Mouse (Mus musculus): ENCODE data around the gene Ciz1.

Ciz1 gene

GRCm38 (mm10) chr2:32412742-32413531, 60.8 kb downstream of the Ciz1 start:
- in situ Hi-C loops (cut with MboI; ENCODE audit: low sequenced_read_pairs), result no loop called here

DNA sequence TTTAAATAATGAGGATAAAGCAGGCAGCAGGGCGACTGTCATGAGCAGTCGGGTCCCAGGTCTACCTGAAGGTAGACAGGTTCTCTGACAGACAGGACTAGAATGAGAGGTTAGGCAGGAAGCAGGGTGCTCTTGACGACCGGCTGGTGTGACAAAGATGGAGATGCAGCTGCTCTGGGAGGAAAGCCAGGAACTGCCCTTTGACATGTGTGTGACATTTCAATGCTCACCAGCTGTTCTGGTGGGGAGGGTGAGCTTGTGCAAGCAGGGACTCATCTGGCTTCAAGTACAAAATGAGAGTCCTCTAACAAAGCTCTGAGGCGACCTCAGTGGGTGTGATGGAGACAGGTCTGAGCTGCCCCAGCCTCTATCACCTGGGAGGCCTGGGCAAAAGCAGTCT, 61.8 kb downstream of the Ciz1 start:
- in situ Hi-C loops (cut with MboI; ENCODE audit: low sequenced_read_pairs), result no loop called here

- in situ Hi-C loops (cut with MboI; ENCODE audit: low sequenced_read_pairs), result no loop called here
These were observed 63.7 kb downstream of the Ciz1 start for GRCm38 (mm10) chr2:32415801-32416200.

- in situ Hi-C loops (cut with MboI; ENCODE audit: low sequenced_read_pairs), result no loop called here
These were observed 64.4 kb downstream of the Ciz1 start for GRCm38 (mm10) chr2:32416556-32416955.

GRCm38 (mm10) chr2:32417486-32417885, 65.4 kb downstream of the Ciz1 start:
- in situ Hi-C loops (cut with MboI; ENCODE audit: low sequenced_read_pairs), result no loop called here

- in situ Hi-C loops (cut with MboI; ENCODE audit: low sequenced_read_pairs), result no loop called here
These were observed 66.5 kb downstream of the Ciz1 start for GRCm38 (mm10) chr2:32418430-32419151.

DNA sequence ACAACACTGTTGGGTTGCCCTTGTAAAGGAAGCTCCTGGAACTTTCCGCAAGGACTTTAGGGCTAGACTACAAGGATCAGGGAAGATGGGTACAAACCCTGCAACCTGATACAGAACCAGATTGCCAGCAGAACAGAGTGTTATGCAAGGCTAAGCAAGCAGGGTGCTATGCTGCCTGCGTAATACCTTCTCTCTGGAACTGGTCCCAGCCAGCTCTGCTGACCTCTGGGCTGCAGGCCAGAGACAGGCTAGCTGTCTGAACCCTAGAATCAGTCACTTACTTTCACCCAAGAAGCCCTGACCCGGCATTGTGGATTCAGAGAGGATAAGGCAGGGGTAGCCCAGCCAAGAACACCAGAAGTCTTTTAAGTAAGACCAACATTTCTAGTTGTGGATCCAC, 67.2 kb downstream of the Ciz1 start:
- in situ Hi-C loops (cut with MboI; ENCODE audit: low sequenced_read_pairs), result no loop called here

DNA sequence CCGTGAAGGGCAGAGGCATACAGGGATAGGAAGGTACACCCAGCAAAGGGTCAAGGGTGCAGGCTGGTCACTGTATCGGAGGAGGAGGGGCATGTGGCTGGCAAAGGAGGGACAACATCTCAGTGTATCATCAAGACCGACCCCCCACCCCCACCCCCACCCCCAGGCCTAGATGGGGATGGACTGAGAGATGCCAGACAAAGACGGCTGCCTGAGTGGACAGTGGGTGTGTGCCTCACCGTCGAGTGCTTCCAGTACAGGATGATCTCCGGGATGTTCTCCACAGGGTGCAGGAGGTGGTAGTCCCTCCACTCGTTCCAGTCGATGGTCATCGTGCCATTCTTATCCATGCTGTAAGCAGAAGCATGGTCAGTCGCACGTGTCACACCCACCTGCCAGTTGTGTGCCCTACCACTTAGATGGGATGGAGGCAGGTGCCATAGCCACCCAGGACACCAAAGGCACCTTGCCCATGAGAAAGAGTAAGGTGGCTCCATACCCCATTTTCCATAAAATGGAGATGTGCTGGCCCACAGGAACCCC, 68.0 kb downstream of the Ciz1 start:
- in situ Hi-C loops (cut with MboI; ENCODE audit: low sequenced_read_pairs), result no loop called here

- in situ Hi-C loops (cut with MboI; ENCODE audit: low sequenced_read_pairs), result no loop called here
These were observed 68.5 kb downstream of the Ciz1 start for GRCm38 (mm10) chr2:32420647-32421046.

DNA sequence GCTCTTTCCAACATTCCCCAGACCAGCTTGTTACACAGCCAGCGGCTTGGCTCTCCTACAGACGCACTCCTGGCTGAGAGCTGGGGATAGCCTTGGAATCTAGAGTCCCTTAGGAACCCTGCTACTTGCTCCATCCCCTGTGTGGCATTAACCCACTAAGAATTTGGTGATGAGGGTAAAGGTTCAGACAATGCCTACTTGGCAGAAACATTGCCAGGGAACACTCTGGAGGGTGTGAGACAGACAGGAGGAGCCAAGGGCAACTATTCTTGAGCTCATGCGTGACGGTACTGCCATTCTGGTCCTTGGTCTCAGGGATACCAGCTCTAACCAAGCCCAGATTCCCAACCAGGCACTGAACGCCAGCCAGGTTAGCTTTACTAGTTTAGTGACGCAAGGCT, 69.7 kb downstream of the Ciz1 start:
- in situ Hi-C loops (cut with MboI; ENCODE audit: low sequenced_read_pairs), result no loop called here

- in situ Hi-C loops (cut with MboI; ENCODE audit: low sequenced_read_pairs), result no loop called here
These were observed 71.6 kb downstream of the Ciz1 start for GRCm38 (mm10) chr2:32423481-32424331.

- in situ Hi-C loops (cut with MboI; ENCODE audit: low sequenced_read_pairs), result no loop called here
These were observed 72.7 kb downstream of the Ciz1 start for GRCm38 (mm10) chr2:32424796-32425195.

DNA sequence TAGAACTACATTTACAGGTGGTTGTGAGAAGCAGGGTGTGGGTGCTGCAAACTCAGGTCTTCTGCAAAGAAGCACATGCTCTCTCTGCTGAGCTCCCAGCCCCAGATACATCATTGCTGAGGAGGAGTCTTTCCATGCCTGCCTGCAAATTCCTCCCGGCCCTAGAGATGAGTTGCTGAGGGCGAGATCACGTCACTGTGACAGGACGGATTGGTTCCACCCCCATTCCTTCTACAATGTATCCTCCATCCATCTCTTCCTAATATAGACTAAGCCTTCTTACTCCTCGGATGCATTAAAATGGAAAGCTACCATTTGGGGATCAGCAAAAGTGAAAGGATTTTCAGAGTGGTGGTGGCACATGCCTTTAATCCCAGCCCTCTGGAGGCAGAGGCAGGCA, 73.4 kb downstream of the Ciz1 start:
- in situ Hi-C loops (cut with MboI; ENCODE audit: low sequenced_read_pairs), result no loop called here

DNA sequence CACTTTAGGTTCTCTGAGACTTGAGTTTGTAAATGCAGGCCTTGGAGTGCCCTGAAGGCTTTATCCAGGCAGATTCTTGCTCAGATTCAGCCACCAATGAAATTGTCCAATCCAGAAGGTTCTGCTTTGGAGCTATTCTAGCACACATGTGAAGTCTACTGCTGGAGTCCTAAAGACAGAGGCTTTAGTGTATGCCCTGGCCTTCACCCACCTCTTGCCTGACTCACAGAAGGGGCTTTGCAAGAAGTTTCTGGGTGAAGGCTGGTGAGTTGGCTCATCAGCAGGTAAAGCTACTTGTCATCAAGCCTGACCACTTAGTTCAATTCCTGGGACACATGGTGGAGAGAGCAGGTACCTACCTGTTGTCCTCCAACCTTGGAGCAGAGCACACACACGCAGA, 74.0 kb downstream of the Ciz1 start:
- in situ Hi-C loops (cut with MboI; ENCODE audit: low sequenced_read_pairs), result no loop called here

DNA sequence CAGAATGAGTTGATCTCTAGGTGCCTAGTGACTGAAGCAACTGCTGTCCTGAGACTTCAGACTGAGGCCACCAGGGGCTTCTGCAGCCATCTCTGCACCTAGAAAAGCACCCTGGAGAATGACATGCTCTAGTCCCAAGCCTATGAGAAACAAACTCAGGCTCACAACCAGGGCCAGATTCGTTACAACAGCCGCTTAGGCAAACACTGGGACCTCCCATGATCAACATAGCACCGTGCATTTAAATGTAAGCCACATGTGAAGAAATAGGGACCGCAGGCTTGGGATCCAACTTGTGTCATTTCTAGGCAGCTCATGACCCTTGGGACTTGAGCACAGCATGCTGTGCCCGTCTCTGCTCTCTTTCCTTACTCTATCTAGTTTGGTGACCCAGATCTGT, 75.6 kb downstream of the Ciz1 start:
- in situ Hi-C loops (cut with MboI; ENCODE audit: low sequenced_read_pairs), result no loop called here

GRCm38 (mm10) chr2:32428262-32428722, 76.2 kb downstream of the Ciz1 start:
- in situ Hi-C loops (cut with MboI; ENCODE audit: low sequenced_read_pairs), result no loop called here

DNA sequence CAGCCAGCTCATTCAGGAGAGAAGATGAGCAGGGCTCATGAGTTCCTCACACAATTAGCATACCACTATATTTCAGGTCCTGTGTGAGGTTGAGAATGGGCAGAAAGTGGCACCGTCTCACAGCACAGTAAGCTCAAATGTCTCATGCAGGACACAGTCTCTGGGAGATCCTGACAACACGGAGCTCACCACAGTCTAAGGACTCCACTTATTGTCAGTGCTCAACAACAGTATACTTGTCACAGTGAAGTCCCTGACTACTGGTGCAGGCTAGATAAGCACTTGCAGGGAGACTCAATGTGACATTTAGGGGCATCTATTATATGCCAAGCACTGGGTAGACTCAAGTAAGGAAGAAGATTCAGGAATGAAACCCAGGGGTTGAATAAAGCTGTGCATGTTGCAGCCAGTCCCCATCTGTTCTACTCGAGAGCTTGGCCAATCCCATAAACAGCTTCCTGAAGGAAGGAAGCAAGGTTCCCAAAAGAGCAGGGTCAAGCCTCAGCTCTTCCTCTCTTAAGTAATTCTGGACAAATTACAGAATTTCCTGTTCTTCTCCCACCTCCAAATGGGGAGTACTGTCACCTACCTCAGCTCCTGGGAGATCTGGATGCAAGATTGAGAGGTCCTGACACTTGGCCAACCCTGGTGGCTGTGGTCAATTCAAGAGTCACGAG, 77.2 kb downstream of the Ciz1 start:
- in situ Hi-C loops (cut with MboI; ENCODE audit: low sequenced_read_pairs), result no loop called here

Measured in CH12F3 (cell line).